Mouse (Mus musculus) lung, adult 18-20 months (tissue): ENCODE results near the gene Ddx42.
"Not testable (repeated sequence)": the region's sequence is repeated elsewhere in the genome, so short reads cannot be mapped to it uniquely, and the experiment has no call there.

Experiments
- DNase-seq, 2 experiments: peaks; one replicate each; pipeline ENCODE4 v3.0.0; 2022; ENCODE audit warnings: mixed read lengths in 2 of 2

Gene Ddx42

GRCm38 (mm10) chr11:106216730-106217490 is at the start of gene Ddx42:
Gene Ddx42 (plus strand): TSS chr11:106216926.
- peak; percentile 90 to 93 for DNase-seq

GRCm38 (mm10) chr11:106167435-106167834 is 49.3 kb upstream of the Ddx42 start:
- no peak for DNase-seq

GRCm38 (mm10) chr11:106170807-106171206 is 45.9 kb upstream of the Ddx42 start:
- DNase-seq = peak in 1 of 2 experiments; percentile 53

- DNase-seq = no peak
These were observed 43.5 kb upstream of the Ddx42 start for GRCm38 (mm10) chr11:106173228-106173627.

- no peak for DNase-seq
These were observed 42.4 kb upstream of the Ddx42 start for GRCm38 (mm10) chr11:106174372-106174771.

- DNase-seq = no peak
These were observed 41.6 kb upstream of the Ddx42 start for GRCm38 (mm10) chr11:106175081-106175480.

- no peak for DNase-seq
These were observed 40.4 kb upstream of the Ddx42 start for GRCm38 (mm10) chr11:106176372-106176771.

- peak in 1 of 2 experiments; percentile 33 for DNase-seq
These were observed 38.5 kb upstream of the Ddx42 start for GRCm38 (mm10) chr11:106178036-106178782.

GRCm38 (mm10) chr11:106179711-106180448 is 36.8 kb upstream of the Ddx42 start:
- no peak for DNase-seq

GRCm38 (mm10) chr11:106180449-106180801 is 36.3 kb upstream of the Ddx42 start:
- no peak for DNase-seq

- DNase-seq = no peak
These were observed 29.4 kb upstream of the Ddx42 start for GRCm38 (mm10) chr11:106187326-106187725.

GRCm38 (mm10) chr11:106191716-106192115 is 25.0 kb upstream of the Ddx42 start:
- DNase-seq = no peak

- DNase-seq = no peak
These were observed 24.5 kb upstream of the Ddx42 start for GRCm38 (mm10) chr11:106192241-106192640.

- peak in 1 of 2 experiments; percentile 30 for DNase-seq
These were observed 23.9 kb upstream of the Ddx42 start for GRCm38 (mm10) chr11:106192657-106193370.

- DNase-seq = peak; percentile 97 to 98
These were observed 23.2 kb upstream of the Ddx42 start for GRCm38 (mm10) chr11:106193371-106194154.

GRCm38 (mm10) chr11:106194155-106194541 is 22.6 kb upstream of the Ddx42 start:
- DNase-seq = no peak

- no peak for DNase-seq
These were observed 21.8 kb upstream of the Ddx42 start for GRCm38 (mm10) chr11:106194891-106195290.

GRCm38 (mm10) chr11:106195341-106195740 is 21.4 kb upstream of the Ddx42 start:
- DNase-seq = no peak

GRCm38 (mm10) chr11:106198277-106198676 is 18.4 kb upstream of the Ddx42 start:
- DNase-seq = no peak

- DNase-seq = not testable (repeated sequence)
These were observed 16.7 kb upstream of the Ddx42 start for GRCm38 (mm10) chr11:106199997-106200396.

- DNase-seq = no peak
These were observed 16.0 kb upstream of the Ddx42 start for GRCm38 (mm10) chr11:106200756-106201155.
